Mouse (Mus musculus) forebrain, embryonic 14.5 days (tissue): Measurements from ENCODE around the gene Tgfbr2. TPM values are rescaled to one million over a fixed set of nuclear protein-coding genes. Genes with fewer than 3 reads are reported as not detected.
"Not testable (repeated sequence)": the region's sequence is repeated elsewhere in the genome, so short reads cannot be mapped to it uniquely, and the experiment has no call there.

Source experiments
- ATAC-seq: fragments of 200-750 bp; cut with Nextera tagmentation; 2 replicates; pipeline ENCODE4 v1.8.0; 2017; ENCODE audit warnings: mild to moderate bottlenecking, moderate library complexity
- DNase-seq: peaks from one replicate; pipeline ENCODE4 v3.0.0-alpha.2; 2015; ENCODE audit warnings: low spot score
- H3K27ac ChIP-seq: fragments of 300-500 bp; sonication (generic); 2 replicates; pipeline ENCODE4 v1.5.1; 2014; ENCODE audit warnings: low read depth, mild to moderate bottlenecking, control low read depth, low read length, moderate library complexity
- H3K27me3 ChIP-seq: fragments of 300-500 bp; sonication (generic); replicated peaks from 2 replicates; pipeline ENCODE4 v1.6.1; 2014; ENCODE audit warnings: low read length, control low read depth, mixed read lengths; ENCODE audit not compliant: control insufficient read depth, insufficient read depth
- H3K36me3 ChIP-seq: fragments of 300-500 bp; sonication (generic); 2 replicates; pipeline ENCODE4 v1.6.1; 2014; ENCODE audit warnings: low read length, control low read depth; ENCODE audit not compliant: control insufficient read depth, insufficient read depth
- H3K4me1 ChIP-seq: fragments of 300-500 bp; sonication (generic); 2 replicates; pipeline ENCODE4 v1.6.1; 2014; ENCODE audit warnings: antibody characterized with exemption, low read length, control low read depth; ENCODE audit not compliant: control insufficient read depth, insufficient read depth
- H3K4me2 ChIP-seq: fragments of 300-500 bp; sonication (generic); 2 replicates; pipeline ENCODE4 v1.6.1; 2014; ENCODE audit warnings: mild to moderate bottlenecking, control low read depth, low read length
- H3K4me3 ChIP-seq: fragments of 300-500 bp; sonication (generic); 2 replicates; pipeline ENCODE4 v1.5.1; 2014; ENCODE audit warnings: low read depth, low read length, control low read depth
- H3K9ac ChIP-seq: fragments of 300-500 bp; sonication (generic); 2 replicates; pipeline ENCODE4 v1.6.1; 2014; ENCODE audit warnings: mild to moderate bottlenecking, low read length, control low read depth, moderate library complexity
- H3K9me3 ChIP-seq: fragments of 300-500 bp; sonication (generic); replicated peaks from 2 replicates; pipeline ENCODE4 v1.6.1; 2016; ENCODE audit warnings: low read length, control low read depth, mixed read lengths; ENCODE audit not compliant: control insufficient read depth
- WGBS: fragments of 180-500 bp; shearing (Covaris S2); extraction: QIAGEN DNeasy Blood & Tissue Kit; methylation state at CpG from one replicate; pipeline ENCODE4 v1.1.7; 2014; 5-methylcytosine and 5-hydroxymethylcytosine counted together
- polyA plus RNA-seq: library from polyadenylated mRNA; unstranded; fragments of >200 nt; fragmentation: Nextera tagmentation; extraction: Ambion mirVana; gene quantifications from 2 replicates; pipeline ENCODE4 v1.2.1, GENCODE M21; 2014

Gene Tgfbr2
- polyA plus RNA-seq, 1 experiment from 2014 or later = 5.5 TPM

GRCm38 (mm10) chr9:116040852-116041251, 134.3 kb downstream of the Tgfbr2 start:
- not testable (repeated sequence) for H3K9me3 ChIP-seq, H3K4me3 ChIP-seq, H3K27me3 ChIP-seq, DNase-seq, H3K4me1 ChIP-seq, H3K27ac ChIP-seq, H3K36me3 ChIP-seq, H3K4me2 ChIP-seq, ATAC-seq, H3K9ac ChIP-seq
- 93% methylated on average over 14 of the region's 14 CpGs for WGBS

- no peak overlapping the region for H3K27ac ChIP-seq
- DNase-seq (no peak), ATAC-seq (no peak)
- no peak overlapping the region for H3K4me2 ChIP-seq
- H3K4me1 ChIP-seq = no peaks in the 10 kb centered on the region
- H3K9ac ChIP-seq = no peak overlapping the region
- WGBS = 87% methylated on average over 4 of the region's 4 CpGs
- H3K27me3 ChIP-seq = no peaks in the 10 kb centered on the region
- no peak overlapping the region for H3K4me3 ChIP-seq
- H3K9me3 ChIP-seq = no peaks in the 10 kb centered on the region
- no peaks in the 10 kb centered on the region for H3K36me3 ChIP-seq
These were observed 135.2 kb downstream of the Tgfbr2 start for GRCm38 (mm10) chr9:116039981-116040380.

DNA sequence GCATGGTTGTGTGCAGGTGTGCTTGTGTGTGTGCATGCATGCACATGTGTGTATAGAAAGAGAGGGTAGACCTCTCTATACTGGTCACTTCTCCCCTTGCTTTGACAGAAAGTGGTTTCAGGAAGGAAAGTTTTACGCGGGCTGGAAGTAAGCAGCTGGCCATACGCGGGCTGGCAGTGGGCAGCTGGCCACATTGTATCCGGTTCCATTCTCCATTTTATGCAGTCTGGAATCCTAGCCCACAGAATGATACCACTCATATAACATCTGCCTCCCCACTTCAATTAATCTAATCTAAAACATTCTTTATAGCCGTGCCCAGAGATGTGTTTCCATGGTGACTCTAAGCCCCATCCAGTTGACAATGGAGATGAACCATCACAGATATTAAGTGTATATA, 136.9 kb downstream of the Tgfbr2 start:
- H3K27ac ChIP-seq = no peak overlapping the region
- no peaks in the 10 kb centered on the region for H3K9me3 ChIP-seq
- DNase-seq (peak; percentile 20), ATAC-seq (no peak)
- H3K9ac ChIP-seq = no peak overlapping the region
- WGBS = 85% methylated on average over 6 of the region's 6 CpGs
- H3K27me3 ChIP-seq = no peaks in the 10 kb centered on the region
- H3K4me2 ChIP-seq = no peak overlapping the region
- no peaks in the 10 kb centered on the region for H3K4me1 ChIP-seq
- H3K36me3 ChIP-seq = no peaks in the 10 kb centered on the region
- no peak overlapping the region for H3K4me3 ChIP-seq
